Mouse (Mus musculus) limb, embryonic 14.5 days (tissue): ENCODE results near the gene Sytl2. TPM values are rescaled to one million over a fixed set of nuclear protein-coding genes. Genes with fewer than 3 reads are reported as not detected.

ENCODE experiments used
- ATAC-seq: fragments of 200-750 bp; cut with Nextera tagmentation; 2 replicates; pipeline ENCODE4 v1.8.0; 2017; ENCODE audit warnings: low read depth, moderate number of reproducible peaks, moderate TSS enrichment; ENCODE audit not compliant: low FRiP score
- DNase-seq: peaks from one replicate; pipeline ENCODE4 v3.0.0-alpha.2; 2015; ENCODE audit warnings: low spot score
- H3K27ac ChIP-seq: fragments of 300-500 bp; sonication (generic); replicated peaks from 2 replicates; pipeline ENCODE4 v1.5.1; 2014; ENCODE audit warnings: low read depth, mild to moderate bottlenecking, low read length, moderate library complexity, mixed read lengths
- H3K27me3 ChIP-seq: fragments of 300-500 bp; sonication (generic); 2 replicates; pipeline ENCODE4 v1.6.1; 2014; ENCODE audit warnings: low read length, mixed read lengths; ENCODE audit not compliant: control insufficient read depth, insufficient read depth
- H3K36me3 ChIP-seq: fragments of 300-500 bp; sonication (generic); 2 replicates; pipeline ENCODE4 v1.6.1; 2014; ENCODE audit warnings: mild to moderate bottlenecking, low read length, moderate library complexity, mixed read lengths; ENCODE audit not compliant: control insufficient read depth, insufficient read depth
- H3K4me1 ChIP-seq: fragments of 300-500 bp; sonication (generic); 2 replicates; pipeline ENCODE4 v1.6.1; 2014; ENCODE audit warnings: antibody characterized with exemption, low read length, mixed read lengths; ENCODE audit not compliant: control insufficient read depth, insufficient read depth
- H3K4me2 ChIP-seq: fragments of 300-500 bp; sonication (generic); replicated peaks from 2 replicates; pipeline ENCODE4 v1.6.1; 2014; ENCODE audit warnings: low read depth, mild to moderate bottlenecking, low read length, moderate library complexity; ENCODE audit not compliant: severe bottlenecking
- H3K4me3 ChIP-seq: fragments of 300-500 bp; sonication (generic); replicated peaks from 2 replicates; pipeline ENCODE4 v1.5.1; 2014; ENCODE audit warnings: low read length
- H3K9ac ChIP-seq: fragments of 300-500 bp; sonication (generic); 2 replicates; pipeline ENCODE4 v1.6.1; 2014; ENCODE audit warnings: mild to moderate bottlenecking, low read depth, low read length, moderate library complexity; ENCODE audit not compliant: severe bottlenecking
- H3K9me3 ChIP-seq: fragments of 300-500 bp; sonication (generic); 2 replicates; pipeline ENCODE4 v1.6.1; 2016; ENCODE audit warnings: low read length; ENCODE audit not compliant: control insufficient read depth
- POLR2A ChIP-seq: fragments of 200-500 bp; IDR thresholded peaks from 2 replicates; pipeline ENCODE4 v1.8.0; 2012; ENCODE audit warnings: inconsistent platforms, mild to moderate bottlenecking, moderate library complexity, borderline replicate concordance; ENCODE audit not compliant: insufficient read depth, insufficient read length; ENCODE audit errors: extremely low read depth
- WGBS: fragments of 180-500 bp; shearing (Covaris S2); extraction: QIAGEN DNeasy Blood & Tissue Kit; methylation state at CpG from one replicate; pipeline ENCODE4 v1.1.7; 2014; 5-methylcytosine and 5-hydroxymethylcytosine counted together
- polyA plus RNA-seq, 2 experiments: library from polyadenylated mRNA; depleted of rRNA in 1 of 2; stranded (reverse) in 1 of 2; unstranded in 1 of 2; fragments of >200 nt; fragmentation: Nextera tagmentation in 1 of 2; extraction: Ambion mirVana in 1 of 2; gene quantifications; 2 replicates each; pipeline versions ENCODE4 v1.2.1 to v1.2.3; 2012 to 2014

Sytl2 gene
- polyA plus RNA-seq, 2 experiments, result 21.9 to 25.7 TPM

- H3K27me3 ChIP-seq, result no peaks in the 10 kb centered on the region
- no peak overlapping the region for H3K4me3 ChIP-seq
- no peaks in the 10 kb centered on the region for H3K4me1 ChIP-seq
- no peak overlapping the region for H3K9ac ChIP-seq
- TF ChIP-seq POLR2A, result no peak
- H3K9me3 ChIP-seq, result no peaks in the 10 kb centered on the region
- no peak overlapping the region for H3K4me2 ChIP-seq
- H3K27ac ChIP-seq, result no peak overlapping the region
- WGBS, result 76% methylated on average over 6 of the region's 6 CpGs
- DNase-seq, result peak; percentile 32
- ATAC-seq, result no peak
- H3K36me3 ChIP-seq, result no peaks in the 10 kb centered on the region
Measured at GRCm38 (mm10) chr7:90370071-90370851, 68.2 kb downstream of the Sytl2 start.

DNA sequence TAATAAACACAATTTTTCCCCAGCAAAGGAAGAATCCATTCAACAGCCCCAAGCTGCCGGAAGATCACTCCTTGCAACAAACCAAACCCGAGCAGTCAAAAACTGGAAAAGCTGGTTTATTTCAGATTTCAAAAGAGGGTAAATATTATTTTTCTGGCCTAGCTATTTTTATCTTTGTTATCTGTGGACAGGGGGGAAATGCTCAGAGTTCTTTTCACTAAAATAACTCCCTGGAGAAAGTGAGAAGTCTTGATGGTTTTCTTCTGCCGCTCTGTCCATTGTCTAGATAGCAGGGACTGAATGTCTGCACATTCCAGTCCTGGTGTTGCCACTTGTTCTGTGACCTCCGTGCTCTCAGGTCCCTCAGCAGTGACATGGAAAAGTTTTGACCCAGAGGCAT is 70.8 kb downstream of the Sytl2 start:
- Histone ChIP-seq H3K9ac (no peak overlapping the region), H3K36me3 (no peaks in the 10 kb centered on the region), H3K27ac (no peak overlapping the region), H3K4me2 (no peak overlapping the region), H3K9me3 (no peaks in the 10 kb centered on the region), H3K4me1 (no peaks in the 10 kb centered on the region), H3K27me3 (no peaks in the 10 kb centered on the region), H3K4me3 (no peak overlapping the region)
- TF ChIP-seq POLR2A, result no peak
- DNase-seq, result no peak
- WGBS, result 73% methylated on average over 4 of the region's 4 CpGs
- ATAC-seq, result no peak

DNA sequence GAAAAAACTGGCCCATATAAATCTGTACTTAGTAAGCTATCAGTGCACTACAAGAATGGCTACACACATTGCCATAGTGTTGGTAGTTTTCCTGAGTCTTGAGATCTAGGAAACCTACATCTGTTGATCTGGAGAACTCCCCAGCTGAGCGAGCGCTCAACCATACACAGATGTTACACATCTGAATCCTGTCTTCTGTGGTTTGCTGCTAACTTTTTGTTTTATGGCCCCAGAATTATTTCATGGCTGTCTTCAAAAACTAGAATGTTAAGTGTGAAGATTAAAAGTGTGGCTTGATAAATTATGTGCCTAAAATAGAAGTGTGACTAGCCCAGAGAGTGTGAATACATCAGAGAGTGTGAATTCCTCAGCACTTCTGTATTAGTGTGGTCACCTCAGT is 82.4 kb downstream of the Sytl2 start:
- ATAC-seq, result no peak
- no peak overlapping the region for H3K9ac ChIP-seq
- H3K4me1 ChIP-seq, result no peaks in the 10 kb centered on the region
- TF ChIP-seq POLR2A, result no peak
- no peaks in the 10 kb centered on the region for H3K27me3 ChIP-seq
- no peaks in the 10 kb centered on the region for H3K9me3 ChIP-seq
- no peak for DNase-seq
- no peak overlapping the region for H3K4me2 ChIP-seq
- H3K36me3 ChIP-seq, result no peaks in the 10 kb centered on the region
- H3K4me3 ChIP-seq, result no peak overlapping the region
- H3K27ac ChIP-seq, result no peak overlapping the region
- WGBS, result 61% methylated on average over 2 of the region's 2 CpGs

GRCm38 (mm10) chr7:90386885-90387459 is 84.9 kb downstream of the Sytl2 start:
- Histone ChIP-seq H3K27ac (no peak overlapping the region), H3K36me3 (no peaks in the 10 kb centered on the region), H3K27me3 (no peaks in the 10 kb centered on the region), H3K4me1 (no peaks in the 10 kb centered on the region), H3K9ac (no peak overlapping the region), H3K9me3 (no peaks in the 10 kb centered on the region), H3K4me3 (no peak overlapping the region), H3K4me2 (no peak overlapping the region)
- ATAC-seq (peak; percentile 70), DNase-seq (peak; percentile 45)
- no peak for TF ChIP-seq POLR2A
- 10% methylated on average over 8 of the region's 8 CpGs for whole genome bisulfite sequencing

DNA sequence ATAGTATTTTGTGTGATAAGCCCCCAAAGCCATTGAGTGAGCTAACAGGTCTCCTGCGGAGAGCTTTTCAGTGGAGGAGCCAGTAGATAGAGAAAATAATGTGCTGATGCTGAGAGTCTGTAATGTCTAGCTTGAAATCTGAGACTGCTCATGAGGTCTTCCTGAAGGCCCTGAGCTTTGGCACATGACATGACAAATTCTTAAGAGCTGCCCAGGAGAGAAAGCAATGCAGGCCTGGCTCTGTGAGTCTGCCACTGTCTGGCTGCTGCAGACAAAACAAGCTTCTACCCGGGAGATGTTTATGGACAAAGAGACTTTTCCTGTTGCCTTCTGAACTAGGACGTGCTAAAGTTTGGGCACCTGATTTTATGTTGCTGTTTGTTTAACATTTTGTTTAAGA is 87.7 kb downstream of the Sytl2 start:
- no peaks in the 10 kb centered on the region for H3K36me3 ChIP-seq

More for the DNA sequence above, 87.7 kb downstream of the Sytl2 start:
- 50% methylated on average over 3 of the region's 3 CpGs for WGBS
- TF ChIP-seq POLR2A, result no peak
- ATAC-seq, result no peak
- Histone ChIP-seq H3K4me3 (no peak overlapping the region), H3K9ac (no peak overlapping the region), H3K9me3 (no peaks in the 10 kb centered on the region), H3K27me3 (no peaks in the 10 kb centered on the region), H3K4me1 (no peaks in the 10 kb centered on the region), H3K4me2 (no peak overlapping the region), H3K27ac (no peak overlapping the region)
- DNase-seq, result no peak
